Mouse (Mus musculus) c-Kit-positive CD71-negative TER-119-negative erythroid progenitor cells, embryonic 14.5 days (primary cell): ENCODE measurements around the gene Arhgef3.

ENCODE experiments used
- DNase-seq: peaks from one replicate; pipeline ENCODE4 v3.0.0-alpha.2; 2013; ENCODE audit warnings: low read depth

Gene Arhgef3

GRCm38 (mm10) chr14:27379404-27379803 is 264.7 kb downstream of the Arhgef3 start:
- DNase-seq, result no peak

GRCm38 (mm10) chr14:27381459-27381858 is 266.8 kb downstream of the Arhgef3 start:
- no peak for DNase-seq

- DNase-seq, result no peak
Observed at GRCm38 (mm10) chr14:27383321-27383830, 268.7 kb downstream of the Arhgef3 start.

GRCm38 (mm10) chr14:27384143-27384542 is 269.4 kb downstream of the Arhgef3 start:
- DNase-seq, result no peak

- DNase-seq, result no peak
Observed at GRCm38 (mm10) chr14:27388616-27389015, 273.9 kb downstream of the Arhgef3 start.

- DNase-seq, result no peak
Observed at GRCm38 (mm10) chr14:27389722-27390121, 275.0 kb downstream of the Arhgef3 start.

GRCm38 (mm10) chr14:27390663-27391062 is 276.0 kb downstream of the Arhgef3 start:
- no peak for DNase-seq

- DNase-seq, result no peak
Observed at GRCm38 (mm10) chr14:27391776-27392308, 277.1 kb downstream of the Arhgef3 start.

- DNase-seq, result no peak
Observed at GRCm38 (mm10) chr14:27392660-27393059, 278.0 kb downstream of the Arhgef3 start.

GRCm38 (mm10) chr14:27393806-27394205 is 279.1 kb downstream of the Arhgef3 start:
- no peak for DNase-seq

- no peak for DNase-seq
Observed at GRCm38 (mm10) chr14:27396424-27396823, 281.7 kb downstream of the Arhgef3 start.

- no peak for DNase-seq
Observed at GRCm38 (mm10) chr14:27397526-27397925, 282.8 kb downstream of the Arhgef3 start.

GRCm38 (mm10) chr14:27400495-27400894 is 285.8 kb downstream of the Arhgef3 start:
- DNase-seq, result no peak

- DNase-seq, result no peak
Observed at GRCm38 (mm10) chr14:27401717-27402278, 287.1 kb downstream of the Arhgef3 start.

- DNase-seq, result no peak
Observed at GRCm38 (mm10) chr14:27402332-27403250, 287.9 kb downstream of the Arhgef3 start.

GRCm38 (mm10) chr14:27405452-27405851 is 290.8 kb downstream of the Arhgef3 start:
- peak; percentile 44 for DNase-seq

GRCm38 (mm10) chr14:27405947-27406346 is 291.2 kb downstream of the Arhgef3 start:
- no peak for DNase-seq

GRCm38 (mm10) chr14:27408240-27408639 is 293.5 kb downstream of the Arhgef3 start:
- no peak for DNase-seq

GRCm38 (mm10) chr14:27409662-27410061 is 295.0 kb downstream of the Arhgef3 start:
- no peak for DNase-seq

- no peak for DNase-seq
Observed at GRCm38 (mm10) chr14:27411492-27411891, 296.8 kb downstream of the Arhgef3 start.

- no peak for DNase-seq
Observed at GRCm38 (mm10) chr14:27412699-27413098, 298.0 kb downstream of the Arhgef3 start.

- DNase-seq, result peak; percentile 33
Observed at GRCm38 (mm10) chr14:27413961-27414360, 299.3 kb downstream of the Arhgef3 start.

- DNase-seq, result no peak
Observed at GRCm38 (mm10) chr14:27420816-27421215, 306.1 kb downstream of the Arhgef3 start.
